Mouse (Mus musculus) macrophage (primary cell): Measurements from ENCODE around the gene BC067074. TPM values are rescaled to one million over a fixed set of nuclear protein-coding genes. Genes with fewer than 3 reads are reported as not detected.
"Not testable (repeated sequence)": the region's sequence is repeated elsewhere in the genome, so short reads cannot be mapped to it uniquely, and the experiment has no call there.

Source experiments
- H3K27ac ChIP-seq: fragments of 350-480 bp; formaldehyde crosslinking; 2 replicates; pipeline ENCODE4 v1.9.0; 2021
- H3K36me3 ChIP-seq: fragments of 350-480 bp; formaldehyde crosslinking; 2 replicates; pipeline ENCODE4 v1.9.0; 2021; ENCODE audit errors: inconsistent target
- H3K4me3 ChIP-seq: fragments of 350-480 bp; formaldehyde crosslinking; 2 replicates; pipeline ENCODE4 v1.9.0; 2021; ENCODE audit errors: inconsistent target
- H3K79me2 ChIP-seq: fragments of 350-480 bp; formaldehyde crosslinking; 2 replicates; pipeline ENCODE4 v1.9.0; 2021; ENCODE audit errors: inconsistent target
- WGBS: methylation state at CpG from one replicate; pipeline ENCODE4 v1.1.7; 2026; ENCODE audit warnings: inconsistent platforms; ENCODE audit not compliant: missing documents; 5-methylcytosine and 5-hydroxymethylcytosine counted together
- polyA plus RNA-seq: library from polyadenylated mRNA; stranded (reverse); fragments of 250-400 nt; gene quantifications from 3 replicates; pipeline ENCODE4 v1.2.4, GENCODE M21; 2018; ENCODE audit warnings: inconsistent platforms
- total RNA-seq, 78 experiments: library from RNA; depleted of rRNA; stranded (reverse); fragments of 250-400 nt; gene quantifications; 1 replicate in 9 of 78; 2 replicates in 24 of 78; 3 replicates in 43 of 78; 4 replicates in 2 of 78; pipeline ENCODE4 v1.2.4; 2018; ENCODE audit warnings: inconsistent platforms in 56 of 78

BC067074 gene
- total RNA-seq (2018; cell fraction: chromatin; rRNA removed) = under 1 TPM in 1 of 26 experiments, not detected in 25; 0.60 TPM
- total RNA-seq (2018; cell fraction: cytosol; rRNA removed) = under 1 TPM in 1 of 26 experiments, not detected in 25; 0.07 TPM
- total RNA-seq (2018; cell fraction: nucleus; rRNA removed) = under 1 TPM in 1 of 26 experiments, not detected in 25; 0.21 TPM
- not detected in 3 replicates for polyA plus RNA-seq

DNA sequence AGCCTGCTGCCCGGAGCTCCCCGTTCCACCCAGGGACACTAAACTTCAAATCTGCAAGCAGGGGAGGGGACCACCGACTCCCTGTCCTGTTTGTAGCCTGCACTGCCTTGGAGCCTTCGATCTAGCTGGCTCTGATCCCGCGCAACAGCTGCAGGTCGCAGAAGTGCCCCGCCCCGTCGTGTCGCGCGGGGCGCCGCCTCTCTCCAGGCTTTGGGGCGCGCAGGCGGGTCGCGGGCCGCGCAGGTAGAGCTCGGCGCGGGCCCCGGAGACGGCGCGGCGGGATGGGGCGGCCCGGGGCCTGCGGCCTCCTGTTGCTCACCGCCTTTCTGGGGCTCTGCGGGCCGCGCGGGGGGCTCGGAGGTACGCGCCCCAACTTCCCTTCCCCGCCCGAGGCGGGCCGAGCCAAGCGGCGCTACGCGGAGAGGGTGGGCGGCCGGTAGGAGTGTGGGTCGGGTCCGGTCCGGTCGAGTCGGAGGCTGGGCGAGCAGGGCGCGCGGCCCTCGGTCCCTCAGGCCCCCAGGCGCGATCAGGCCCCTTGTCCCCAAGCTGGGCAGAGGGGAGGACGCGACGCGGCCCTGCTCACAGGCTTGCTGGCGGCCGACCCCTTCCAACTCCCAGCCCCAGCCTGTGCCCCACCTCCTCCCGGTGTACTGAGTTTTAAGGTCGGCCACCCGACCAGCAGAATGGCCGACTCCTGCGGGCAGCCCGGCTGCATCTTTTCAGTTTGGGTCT lies at the start of gene BC067074:
TSS of gene BC067074 (plus strand) at position 185 of the 732 bp plus-strand sequence.
- Histone ChIP-seq H3K79me2 (no peaks in the 10 kb centered on the region), H3K4me3 (no peak within 1 kb of the TSS), H3K36me3 (no peaks in the 10 kb centered on the region), H3K27ac (no peak within 1 kb of the TSS)
- WGBS = 4% methylated on average over 72 of the region's 75 CpGs

DNA sequence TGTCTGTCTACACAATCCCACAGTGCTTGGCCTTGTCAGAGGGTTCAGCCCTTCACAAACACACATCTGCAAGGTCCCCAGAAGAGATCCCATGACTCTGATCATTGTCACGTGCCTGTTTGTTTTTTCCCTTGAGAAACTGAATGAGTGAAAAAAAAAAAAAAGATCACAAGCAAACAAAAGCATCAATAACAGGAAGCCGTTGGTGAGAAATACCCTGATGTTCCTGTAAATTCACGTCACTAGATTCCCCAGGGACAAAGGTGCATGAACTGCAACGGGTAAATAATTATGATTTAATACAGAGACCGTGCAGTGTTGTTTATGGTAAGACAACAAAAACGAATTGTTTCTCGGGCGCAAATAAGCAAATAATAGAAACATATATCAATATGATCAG lies 47.9 kb upstream of the BC067074 start:
- H3K79me2 ChIP-seq = no peaks in the 10 kb centered on the region
- 92% methylated on average over 7 of the region's 8 CpGs for WGBS
- no peak overlapping the region for H3K27ac ChIP-seq
- no peaks in the 10 kb centered on the region for H3K36me3 ChIP-seq
- no peak overlapping the region for H3K4me3 ChIP-seq

DNA sequence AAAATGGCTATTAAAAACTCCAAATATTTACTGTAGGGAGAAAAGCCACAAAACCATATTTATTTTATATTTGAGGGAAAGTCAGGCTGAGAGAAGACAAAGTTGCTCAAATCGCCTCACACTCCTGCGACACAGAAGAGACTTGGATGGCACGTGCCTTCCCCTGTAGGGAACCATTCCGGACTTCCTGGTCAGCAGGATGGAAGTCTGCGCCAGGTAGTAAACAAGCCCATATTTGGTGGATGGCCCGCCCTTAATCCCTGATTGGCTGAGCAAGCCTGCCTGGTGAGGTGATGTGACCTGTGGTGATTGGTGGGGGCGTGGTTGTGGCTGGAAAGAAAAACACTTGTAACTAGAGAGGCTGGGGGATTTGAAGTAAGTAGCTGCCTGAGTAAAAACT lies 40.4 kb upstream of the BC067074 start:
- H3K79me2 ChIP-seq, H3K4me3 ChIP-seq, H3K36me3 ChIP-seq, H3K27ac ChIP-seq: not testable (repeated sequence)
- WGBS = 96% methylated on average over 7 of the region's 7 CpGs

DNA sequence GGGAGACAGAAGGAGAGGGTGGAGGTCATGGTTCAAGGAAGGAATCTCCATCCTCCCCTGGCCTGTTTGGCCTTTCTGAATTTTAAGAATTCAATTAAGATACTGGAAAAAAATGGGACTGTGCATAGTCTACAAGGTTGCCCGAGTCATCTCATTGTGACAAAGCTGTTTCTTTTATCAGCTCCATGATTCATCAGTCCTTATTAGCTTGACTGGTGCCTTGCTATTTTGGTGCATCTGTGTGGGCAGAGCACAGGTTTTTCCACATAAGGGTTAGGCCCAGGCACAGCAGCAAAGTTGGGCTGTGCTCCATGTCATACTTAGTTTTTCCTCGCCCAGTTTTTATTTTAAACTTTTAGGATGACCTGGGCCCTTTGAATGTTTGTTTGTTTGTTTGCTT lies 36.2 kb upstream of the BC067074 start:
- no peaks in the 10 kb centered on the region for H3K79me2 ChIP-seq
- 83% methylated on average over 2 of the region's 2 CpGs for WGBS
- H3K36me3 ChIP-seq = no peaks in the 10 kb centered on the region
- no peak overlapping the region for H3K4me3 ChIP-seq
- H3K27ac ChIP-seq = no peak overlapping the region

DNA sequence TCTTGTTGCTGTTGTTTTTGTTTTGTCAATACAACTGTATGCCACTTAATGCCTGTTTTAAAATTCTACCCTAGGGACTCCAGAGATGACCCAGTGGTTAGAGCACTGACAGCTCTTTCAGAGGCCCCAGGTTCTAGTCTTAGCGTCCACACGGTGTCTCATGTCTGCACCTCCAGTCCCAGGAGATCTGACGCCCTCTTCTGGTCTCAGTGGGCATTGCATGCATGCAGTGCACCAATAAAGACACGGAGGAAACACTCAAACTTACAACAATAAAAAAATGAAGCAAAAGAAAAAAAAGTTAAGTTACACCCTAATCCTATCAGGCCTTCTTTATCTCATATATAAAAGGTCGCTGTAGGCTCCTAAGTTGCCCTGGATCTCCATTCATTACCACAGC lies 35.8 kb upstream of the BC067074 start:
- H3K36me3 ChIP-seq = no peaks in the 10 kb centered on the region
- no peak overlapping the region for H3K4me3 ChIP-seq
- no peaks in the 10 kb centered on the region for H3K79me2 ChIP-seq
- no peak overlapping the region for H3K27ac ChIP-seq
- WGBS = 84% methylated on average over 4 of the region's 5 CpGs

DNA sequence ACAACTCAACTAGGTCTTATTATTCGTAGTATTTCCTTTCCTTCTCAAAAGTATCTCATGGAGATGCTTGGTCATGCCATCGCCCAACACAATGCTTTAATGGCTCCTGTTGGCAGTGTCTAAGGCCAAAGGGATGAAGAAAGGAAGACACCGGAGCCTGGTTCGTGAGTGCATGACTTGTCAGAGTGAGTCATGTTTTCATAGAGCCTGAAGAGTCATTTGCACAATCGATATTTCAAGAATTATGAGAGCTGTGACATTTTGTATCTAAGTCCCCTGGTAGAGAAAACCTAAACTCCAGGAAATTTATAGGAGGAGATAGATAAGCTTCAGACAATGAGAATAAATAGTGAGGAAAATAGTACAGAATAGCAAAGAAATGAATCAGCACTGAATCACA lies 33.7 kb upstream of the BC067074 start:
- Histone ChIP-seq H3K36me3 (no peaks in the 10 kb centered on the region), H3K27ac (no peak overlapping the region), H3K79me2 (no peaks in the 10 kb centered on the region), H3K4me3 (no peak overlapping the region)
- WGBS = 87% methylated on average over 5 of the region's 5 CpGs

DNA sequence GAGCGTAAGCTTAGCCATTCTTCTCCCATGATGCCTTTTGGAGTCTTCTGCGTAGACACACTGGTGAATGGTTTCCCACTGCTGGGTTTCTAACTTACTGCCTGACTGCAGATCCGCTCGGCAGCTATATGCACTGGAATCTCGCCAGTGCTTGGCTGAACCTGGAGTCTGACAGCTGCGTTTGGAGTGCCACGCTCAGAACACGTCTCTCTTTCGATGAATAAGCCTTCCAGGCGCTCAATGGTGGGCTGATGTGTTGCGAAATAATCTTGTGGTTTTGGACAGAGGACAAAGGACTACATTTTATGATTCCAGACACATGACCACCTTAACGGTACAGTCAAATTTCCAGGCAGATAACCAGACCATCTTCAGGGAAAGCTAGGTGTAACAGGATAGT lies 30.1 kb upstream of the BC067074 start:
- no peaks in the 10 kb centered on the region for H3K36me3 ChIP-seq
- no peak overlapping the region for H3K27ac ChIP-seq
- no peaks in the 10 kb centered on the region for H3K79me2 ChIP-seq
- WGBS = 36% methylated on average over 12 of the region's 12 CpGs
- no peak overlapping the region for H3K4me3 ChIP-seq

DNA sequence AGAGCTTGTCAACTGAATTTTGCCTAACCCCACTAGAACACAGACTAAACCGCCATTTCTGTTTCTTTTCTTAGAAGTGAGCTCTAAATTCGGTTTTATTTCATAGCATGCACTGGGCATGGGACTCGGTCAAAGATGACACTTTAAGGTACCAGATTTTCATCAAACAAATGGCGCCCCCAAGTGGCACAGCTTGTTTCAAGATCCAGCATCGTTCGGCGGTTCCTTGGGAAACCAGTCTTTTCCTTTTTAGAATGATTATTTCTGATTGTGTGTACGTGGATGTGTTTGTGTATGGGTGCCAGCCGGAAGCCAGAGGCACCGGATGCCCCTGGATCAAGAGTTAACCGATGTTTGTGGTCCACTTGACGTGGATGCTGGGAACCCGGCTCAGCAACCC lies 27.7 kb upstream of the BC067074 start:
- WGBS = 16% methylated on average over 13 of the region's 13 CpGs
- Histone ChIP-seq H3K4me3 (no peak overlapping the region), H3K27ac (no peak overlapping the region), H3K36me3 (no peaks in the 10 kb centered on the region), H3K79me2 (no peaks in the 10 kb centered on the region)

DNA sequence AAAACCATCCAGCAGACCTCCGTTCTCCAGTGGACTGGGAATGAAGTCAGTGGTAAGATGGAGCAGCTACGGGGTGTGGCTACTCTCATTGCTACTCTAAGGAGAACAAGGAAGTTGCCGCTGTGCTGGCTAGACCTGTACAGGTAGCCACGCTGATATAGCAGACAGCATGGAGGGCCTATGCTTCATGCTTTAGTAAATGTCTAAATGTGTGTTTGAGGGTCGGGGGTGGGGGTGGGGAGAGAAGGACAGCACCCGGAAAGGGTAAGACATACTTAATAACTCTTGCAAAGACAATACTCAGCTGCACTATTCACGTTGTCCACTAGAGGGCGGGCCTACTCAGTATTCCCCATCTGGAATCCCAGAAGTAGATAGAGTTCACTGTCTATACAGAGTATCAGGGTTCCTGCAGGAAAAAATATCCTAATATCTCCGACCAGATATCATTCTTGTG lies 26.4 kb upstream of the BC067074 start:
- no peaks in the 10 kb centered on the region for H3K36me3 ChIP-seq
- 13% methylated on average over 9 of the region's 9 CpGs for WGBS
- no peak overlapping the region for H3K4me3 ChIP-seq
- no peaks in the 10 kb centered on the region for H3K79me2 ChIP-seq
- no peak overlapping the region for H3K27ac ChIP-seq

DNA sequence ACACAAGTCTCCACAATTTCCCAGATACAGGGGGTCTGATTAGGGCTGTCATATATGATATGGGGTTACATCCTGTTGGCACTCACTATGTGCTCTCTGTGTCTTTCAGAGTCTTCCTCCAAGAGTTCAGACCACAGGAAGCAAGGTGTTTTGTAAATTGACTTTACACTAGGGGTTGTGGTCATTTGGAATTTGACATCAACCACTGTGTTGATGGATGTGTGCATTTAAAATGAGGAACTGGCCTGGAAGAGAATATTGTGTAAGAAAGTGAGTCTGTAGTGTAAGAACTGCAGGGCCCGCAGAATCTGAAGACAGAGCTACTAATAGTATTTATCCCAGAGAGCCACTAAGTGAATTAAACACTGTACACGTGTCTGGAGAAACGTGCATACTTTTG lies 25.8 kb upstream of the BC067074 start:
- Histone ChIP-seq H3K79me2 (no peaks in the 10 kb centered on the region), H3K4me3 (no peak overlapping the region), H3K36me3 (no peaks in the 10 kb centered on the region), H3K27ac (no peak overlapping the region)
- 0% methylated on average over 3 of the region's 3 CpGs for WGBS

DNA sequence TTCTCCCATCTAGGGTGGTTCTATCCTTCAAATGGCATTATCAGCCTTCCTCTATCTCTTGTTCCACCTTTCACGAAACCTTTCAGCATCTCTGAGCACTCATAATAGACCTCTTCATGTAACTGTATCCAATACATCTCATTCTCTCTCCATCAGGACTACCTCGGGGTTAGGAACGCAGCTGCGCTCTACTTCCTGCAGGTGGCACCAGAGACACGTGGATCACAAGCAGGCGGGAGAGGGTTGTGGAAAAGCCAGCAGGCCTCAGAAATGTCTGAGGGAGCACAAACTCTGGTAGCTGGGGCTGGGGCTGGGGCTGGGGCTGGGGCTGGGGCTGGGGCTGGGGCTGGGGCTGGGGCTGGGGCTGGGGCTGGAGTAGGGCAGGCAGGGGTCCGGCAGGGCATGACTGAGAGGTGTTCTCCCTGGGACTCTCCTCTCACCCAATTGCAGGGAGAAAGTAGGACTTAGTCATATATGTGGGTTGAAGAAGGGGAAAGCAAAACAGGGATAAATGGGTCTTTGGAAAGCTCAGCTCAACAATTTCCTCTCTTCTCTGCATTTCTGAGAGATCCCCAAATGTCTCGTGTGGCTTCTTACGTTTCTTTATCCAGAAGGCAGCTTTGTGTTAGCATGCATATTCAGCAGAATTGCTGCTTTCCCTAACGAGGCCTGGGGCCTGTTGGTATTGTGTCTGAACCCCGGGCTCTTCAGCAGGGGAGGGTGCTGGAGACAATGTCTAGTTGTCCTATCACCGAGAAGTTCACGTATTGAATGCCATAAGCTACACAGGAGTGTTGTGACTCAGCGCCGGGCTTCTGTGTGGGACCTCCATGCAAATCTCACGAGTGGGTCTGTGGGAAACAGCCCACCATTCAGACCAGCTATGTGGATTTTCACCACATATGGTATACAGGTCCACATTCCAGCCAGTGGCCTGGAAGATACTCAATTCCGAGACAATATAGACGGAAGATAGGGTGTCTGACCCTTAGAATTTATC lies 22.9 kb upstream of the BC067074 start:
- 65% methylated on average over 16 of the region's 18 CpGs for WGBS
- Histone ChIP-seq H3K4me3 (no peak overlapping the region), H3K79me2 (no peaks in the 10 kb centered on the region), H3K36me3 (no peaks in the 10 kb centered on the region), H3K27ac (no peak overlapping the region)

DNA sequence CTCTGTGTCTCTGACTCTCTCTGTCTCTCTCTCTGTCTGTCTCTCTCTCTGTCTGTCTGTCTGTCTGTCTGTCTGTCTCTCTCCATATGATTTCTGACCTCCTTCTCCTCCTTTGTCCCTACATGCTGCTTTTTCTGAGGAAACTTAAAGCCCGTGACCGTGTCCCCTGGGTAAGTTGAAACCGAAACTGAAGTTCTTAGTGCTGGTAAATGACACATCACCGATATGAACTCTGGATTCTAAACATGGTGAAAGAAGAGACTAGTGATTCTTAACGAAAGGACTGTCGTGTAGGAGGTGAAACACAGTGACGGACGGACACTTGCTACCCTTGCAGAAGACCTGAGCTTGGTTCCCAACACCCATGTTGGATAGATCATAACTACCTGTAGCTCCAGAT lies 21.8 kb upstream of the BC067074 start:
- H3K4me3 ChIP-seq = no peak overlapping the region

DNA sequence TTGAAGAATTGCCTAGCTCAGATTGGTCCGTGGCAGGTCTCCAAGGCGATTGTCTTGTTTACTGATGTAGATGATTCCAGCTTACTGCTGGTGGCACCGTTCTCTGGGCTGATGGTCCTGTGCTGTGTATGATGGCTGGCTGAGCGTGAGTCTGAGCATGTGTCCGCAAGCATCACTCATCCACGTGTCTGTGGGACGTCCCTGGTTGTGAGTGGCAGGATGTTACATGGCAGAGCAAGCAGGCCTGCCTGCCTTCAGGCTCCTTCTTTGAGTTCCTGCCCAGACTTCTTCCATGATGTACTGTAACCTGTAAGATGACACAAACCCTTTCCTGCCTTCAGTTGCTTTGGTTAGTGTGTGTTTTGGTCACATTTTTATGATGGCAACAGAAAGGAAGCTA lies 5.8 kb upstream of the BC067074 start:
- Histone ChIP-seq H3K27ac (no peak overlapping the region), H3K4me3 (no peak overlapping the region), H3K36me3 (no peaks in the 10 kb centered on the region), H3K79me2 (no peaks in the 10 kb centered on the region)
- 92% methylated on average over 7 of the region's 7 CpGs for WGBS

More for the DNA sequence above, 21.8 kb upstream of the BC067074 start:
- no peak overlapping the region for H3K27ac ChIP-seq
- WGBS = 78% methylated on average over 8 of the region's 8 CpGs
- no peaks in the 10 kb centered on the region for H3K79me2 ChIP-seq
- no peaks in the 10 kb centered on the region for H3K36me3 ChIP-seq

DNA sequence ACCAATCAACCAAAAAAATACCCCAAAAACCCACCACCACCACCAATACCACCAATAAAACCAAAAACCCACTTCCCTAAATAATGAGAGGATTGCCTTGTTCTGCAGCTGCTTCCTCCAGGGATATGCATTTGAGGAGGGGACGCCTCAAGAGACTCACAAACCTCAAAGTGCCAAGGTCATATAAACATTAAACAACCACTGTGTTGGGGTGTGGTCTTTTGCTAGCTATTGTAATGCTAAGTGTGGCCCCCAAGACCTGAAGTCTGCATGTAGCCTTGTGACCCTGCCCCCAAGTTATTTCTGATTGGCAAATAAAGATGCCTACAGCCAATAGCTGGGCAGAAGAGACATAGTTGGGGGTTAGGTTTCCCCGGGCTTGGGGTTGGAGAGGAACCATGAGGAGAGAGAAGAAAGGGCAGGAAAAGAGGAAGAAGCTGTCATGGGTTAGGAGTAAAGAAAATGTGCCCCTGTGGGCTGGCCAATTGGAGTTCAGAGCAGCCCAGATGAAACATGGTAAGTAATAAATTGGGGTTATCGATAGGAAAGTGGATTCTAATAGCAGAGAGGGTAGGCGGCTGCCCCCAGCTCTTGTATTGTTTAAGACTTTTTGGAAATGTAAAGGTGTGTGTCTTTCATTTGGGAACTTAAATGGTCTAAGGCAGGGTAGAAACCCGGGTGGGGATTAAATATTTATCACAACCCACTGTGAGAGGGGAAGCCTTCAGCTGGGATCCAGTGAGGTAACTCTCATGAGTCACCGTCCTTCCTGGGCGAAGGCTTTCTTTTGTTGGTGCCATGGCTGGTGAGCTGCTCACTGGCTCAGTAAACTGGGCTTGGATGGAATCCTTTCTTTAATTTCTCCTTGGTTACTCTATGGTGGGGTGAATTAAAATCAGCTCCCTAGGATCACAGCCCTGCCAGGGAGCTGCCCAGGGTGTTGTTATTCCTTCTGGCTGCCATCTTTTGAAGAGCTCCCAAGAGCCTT lies 4.5 kb upstream of the BC067074 start:
- 67% methylated on average over 7 of the region's 7 CpGs for WGBS
- no peak overlapping the region for H3K4me3 ChIP-seq
- no peak overlapping the region for H3K27ac ChIP-seq
- H3K79me2 ChIP-seq = no peaks in the 10 kb centered on the region
- no peaks in the 10 kb centered on the region for H3K36me3 ChIP-seq
